In genomic region chr7:144739810-144740209, GRCm38 (mm10) we compare ENCODE assay signal across 17 mouse cellular contexts. TPM values are rescaled to one million over a fixed set of nuclear protein-coding genes. Genes with fewer than 3 reads are reported as not detected.
DNase-seq lines count a peak whose midpoint lies in the region; ATAC-seq lines count a peak whose summit lies in the region.
"Had no signal": no experiment of that assay in that cellular context is flagged by ENCODE, and none has a peak within 500 bp of the region (broad histone marks: within the 10 kb centered on the region; RNA-seq: fewer than 3 reads in every experiment).

No protein-coding gene starts in this region.

- ATAC-seq in lung, embryonic 15.5 days (ENCODE audit: borderline replicate concordance, extremely low read depth, low FRiP score, low TSS enrichment), result 0 out of 2 replicates have a peak, but pooled peaks have one; percentile 23
- ATAC-seq in embryonic facial prominence, embryonic 14.5 days (ENCODE audit: low read depth), result no peak
- peak; percentile 83 for ATAC-seq in liver, embryonic 12.5 days
- peak; percentile 63; the same call in 1 of the 2 replicates for ATAC-seq in stomach, embryonic 16.5 days (ENCODE audit: insufficient read depth, low FRiP score)

- H3K4me3 ChIP-seq in lung, embryonic 15.5 days, result no peak overlapping the region
- H3K4me3 ChIP-seq in embryonic facial prominence, embryonic 14.5 days (ENCODE audit: low read depth, low read length), result no peak overlapping the region
- H3K4me3 ChIP-seq in liver, embryonic 12.5 days, result no peak overlapping the region
- H3K4me3 ChIP-seq in stomach, embryonic 16.5 days (replicated peaks; ENCODE audit: low read length), result no peak overlapping the region
- H3K4me3 ChIP-seq: erythroblast, embryonic 14.5 days; hindbrain, embryonic 13.5 days; limb, embryonic 12.5 days had no signal

- no peaks in the 10 kb centered on the region for H3K36me3 ChIP-seq in lung, embryonic 15.5 days
- no peaks in the 10 kb centered on the region for H3K36me3 ChIP-seq in embryonic facial prominence, embryonic 14.5 days (ENCODE audit: control insufficient read depth, insufficient read depth, low read length)
- peaks cover 6% of the 10 kb centered on the region; the same call in 1 of the 2 replicates for H3K36me3 ChIP-seq in liver, embryonic 12.5 days
- H3K36me3 ChIP-seq in stomach, embryonic 16.5 days (ENCODE audit: control insufficient read depth, insufficient read depth, low read length), result no peaks in the 10 kb centered on the region
- H3K36me3 ChIP-seq: hindbrain, embryonic 13.5 days; limb, embryonic 12.5 days had no signal

- H3K4me1 ChIP-seq in lung, embryonic 15.5 days, result peaks cover 51% of the 10 kb centered on the region
- H3K4me1 ChIP-seq in embryonic facial prominence, embryonic 14.5 days (ENCODE audit: control insufficient read depth, insufficient read depth, low read length), result peaks cover 9% of the 10 kb centered on the region
- peaks cover 59% of the 10 kb centered on the region for H3K4me1 ChIP-seq in liver, embryonic 12.5 days
- peaks cover 36% of the 10 kb centered on the region for H3K4me1 ChIP-seq in stomach, embryonic 16.5 days (ENCODE audit: control insufficient read depth, insufficient read depth, low read length)

- no peak for DNase-seq in lung, postnatal 25 days (ENCODE audit: low spot score)
- peak; percentile 4 for DNase-seq in embryonic facial prominence, embryonic 14.5 days (ENCODE audit: low spot score)
- no peak for DNase-seq in adrenal gland, adult 2 months
- no peak for DNase-seq in gastrocnemius, postnatal 10 days
- DNase-seq: cerebellum, postnatal 14 days; kidney, adult 2 months; kidney, postnatal 14 days; layer of hippocampus, adult 9-11 months; lung, postnatal 36 days; right cerebral cortex, postnatal 4 days had no signal

- H3K4me2 ChIP-seq in lung, embryonic 15.5 days, result no peak overlapping the region
- H3K4me2 ChIP-seq in embryonic facial prominence, embryonic 14.5 days (ENCODE audit: low read depth, low read length), result no peak overlapping the region
- peak overlapping the region; percentile 80 for H3K4me2 ChIP-seq in liver, embryonic 12.5 days
- H3K4me2 ChIP-seq in stomach, embryonic 16.5 days (ENCODE audit: low read depth, low read length), result 0 out of 2 replicates have a peak overlapping the region, but pooled peaks have one; percentile 5
- H3K4me2 ChIP-seq: hindbrain, embryonic 13.5 days; limb, embryonic 12.5 days had no signal

- no peak overlapping the region for H3K9ac ChIP-seq in lung, embryonic 15.5 days
- H3K9ac ChIP-seq in embryonic facial prominence, embryonic 14.5 days (ENCODE audit: low read depth, low read length), result no peak overlapping the region
- peak overlapping the region; percentile 76 for H3K9ac ChIP-seq in liver, embryonic 12.5 days
- H3K9ac ChIP-seq in stomach, embryonic 16.5 days (ENCODE audit: low read length), result peak overlapping the region; percentile 31
- H3K9ac ChIP-seq: hindbrain, embryonic 13.5 days; limb, embryonic 12.5 days had no signal

- peak overlapping the region; percentile 77; the same call in 1 of the 2 replicates for H3K27ac ChIP-seq in lung, embryonic 15.5 days
- no peak overlapping the region for H3K27ac ChIP-seq in embryonic facial prominence, embryonic 14.5 days (replicated peaks; ENCODE audit: low read depth, low read length)
- peak overlapping the region; percentile 81 for H3K27ac ChIP-seq in liver, embryonic 12.5 days
- H3K27ac ChIP-seq in stomach, embryonic 16.5 days (ENCODE audit: low read length), result peak overlapping the region; percentile 93
- H3K27ac ChIP-seq: hindbrain, embryonic 13.5 days; limb, embryonic 12.5 days had no signal

- peaks cover 9% of the 10 kb centered on the region; the same call in 1 of the 2 replicates for H3K27me3 ChIP-seq in lung, embryonic 15.5 days
- H3K27me3 ChIP-seq in embryonic facial prominence, embryonic 14.5 days (replicated peaks; ENCODE audit: control insufficient read depth, insufficient read depth, low read length), result 0 out of 2 replicates have a peak, but pooled peaks cover 6% of the 10 kb centered on the region
- peaks cover 38% of the 10 kb centered on the region for H3K27me3 ChIP-seq in liver, embryonic 12.5 days (replicated peaks)
- H3K27me3 ChIP-seq in stomach, embryonic 16.5 days (ENCODE audit: control insufficient read depth, insufficient read depth, low read length), result no peaks in the 10 kb centered on the region

- no peaks in the 10 kb centered on the region for H3K9me3 ChIP-seq in lung, embryonic 15.5 days
- H3K9me3 ChIP-seq in embryonic facial prominence, embryonic 14.5 days (ENCODE audit: control insufficient read depth, low read length), result no peaks in the 10 kb centered on the region
- no peaks in the 10 kb centered on the region for H3K9me3 ChIP-seq in liver, embryonic 12.5 days (replicated peaks)
- H3K9me3 ChIP-seq in stomach, embryonic 16.5 days (replicated peaks; ENCODE audit: control insufficient read depth, low read length), result no peaks in the 10 kb centered on the region
- H3K9me3 ChIP-seq: hindbrain, embryonic 13.5 days; limb, embryonic 12.5 days had no signal

- WGBS in lung, embryonic 15.5 days, result 3% methylated on average over 3 of the region's 3 CpGs
- 28% methylated on average over 3 of the region's 3 CpGs for WGBS in embryonic facial prominence, embryonic 14.5 days
- 11% methylated on average over 3 of the region's 3 CpGs for WGBS in liver, embryonic 12.5 days (ENCODE audit: insufficient replicate concordance)
- 6% methylated on average over 3 of the region's 3 CpGs for WGBS in stomach, embryonic 16.5 days

RNA-seq across cellular contexts. Expression of gene Ano1, which starts 12.0 kb away (rescaled TPM):
- polyA plus RNA-seq in lung, embryonic 15.5 days (2015; fragmentation: Nextera tagmentation; extraction: Ambion mirVana), result 76.2 and 90.2 TPM in 2 replicates
- 20.8 and 22.2 TPM in 2 replicates for polyA plus RNA-seq in embryonic facial prominence, embryonic 14.5 days (2014; fragmentation: Nextera tagmentation; extraction: Ambion mirVana)
- 5.7 and 7.2 TPM in 2 replicates for polyA plus RNA-seq in liver, embryonic 12.5 days (2016; fragmentation: Nextera tagmentation; extraction: Ambion mirVana)
- polyA plus RNA-seq in stomach, embryonic 16.5 days (2015; fragmentation: Nextera tagmentation; extraction: Ambion mirVana), result 60.9 and 70.2 TPM in 2 replicates
- 10 to 100 TPM; 24.6 to 32.4 TPM for total RNA-seq in adrenal gland, adult 2 months (2021)
- polyA plus RNA-seq in adrenal gland, adult 2 months (2012; rRNA removed), result 13.9 and 17.1 TPM in 2 replicates
- 10 to 100 TPM in 1 of 2 experiments, 1 to 10 TPM in 1; 8.6 to 11.6 TPM for total RNA-seq in gastrocnemius, postnatal 10 days (2021)
- total RNA-seq: granulocyte monocyte progenitor cell, adult 5-6 weeks had no signal

Comparison
In these comparisons a context has a peak if more than half of its experiments do, and no peak if none do; other contexts are left out.
1. H3K4me2 ChIP-seq: peak in liver, embryonic 12.5 days (single experiment) and stomach, embryonic 16.5 days (single experiment); none in lung, embryonic 15.5 days (single experiment) and embryonic facial prominence, embryonic 14.5 days (single experiment).
2. H3K9ac ChIP-seq: peak in liver, embryonic 12.5 days (single experiment) and stomach, embryonic 16.5 days (single experiment); none in lung, embryonic 15.5 days (single experiment) and embryonic facial prominence, embryonic 14.5 days (single experiment).